Mouse (Mus musculus) forebrain, embryonic 13.5 days (tissue): ENCODE results near the gene Asxl2. TPM values are rescaled to one million over a fixed set of nuclear protein-coding genes. Genes with fewer than 3 reads are reported as not detected.

ENCODE experiments used
- ATAC-seq: fragments of 200-750 bp; cut with Nextera tagmentation; 2 replicates; pipeline ENCODE4 v1.8.0; 2017
- H3K27ac ChIP-seq: fragments of 300-500 bp; sonication (generic); 2 replicates; pipeline ENCODE4 v1.5.1; 2015; ENCODE audit warnings: inconsistent platforms, mild to moderate bottlenecking, moderate library complexity
- H3K27me3 ChIP-seq: fragments of 300-500 bp; sonication (generic); 2 replicates; pipeline ENCODE4 v1.6.1; 2015; ENCODE audit warnings: mild to moderate bottlenecking, inconsistent platforms
- H3K36me3 ChIP-seq: fragments of 300-500 bp; sonication (generic); 2 replicates; pipeline ENCODE4 v1.6.1; 2015; ENCODE audit warnings: mild to moderate bottlenecking, inconsistent platforms; ENCODE audit not compliant: poor library complexity, severe bottlenecking
- H3K4me1 ChIP-seq: fragments of 300-500 bp; sonication (generic); 2 replicates; pipeline ENCODE4 v1.6.1; 2015; ENCODE audit warnings: inconsistent platforms
- H3K4me2 ChIP-seq: fragments of 300-500 bp; sonication (generic); 2 replicates; pipeline ENCODE4 v1.6.1; 2015; ENCODE audit warnings: inconsistent platforms, mild to moderate bottlenecking, moderate library complexity
- H3K4me3 ChIP-seq: fragments of 300-500 bp; sonication (generic); 2 replicates; pipeline ENCODE4 v1.5.1; 2015; ENCODE audit warnings: mild to moderate bottlenecking, inconsistent platforms
- H3K9ac ChIP-seq: fragments of 300-500 bp; sonication (generic); 2 replicates; pipeline ENCODE4 v1.6.1; 2015; ENCODE audit warnings: mild to moderate bottlenecking, inconsistent platforms
- H3K9me3 ChIP-seq: fragments of 300-500 bp; sonication (generic); replicated peaks from 2 replicates; pipeline ENCODE4 v1.6.1; 2016; ENCODE audit warnings: inconsistent platforms
- WGBS: fragments of 180-500 bp; shearing (Covaris S2); methylation state at CpG from one replicate; pipeline ENCODE4 v1.1.7; 2015; 5-methylcytosine and 5-hydroxymethylcytosine counted together
- polyA plus RNA-seq: library from polyadenylated mRNA; unstranded; fragments of >200 nt; fragmentation: Nextera tagmentation; extraction: Ambion mirVana; gene quantifications from 2 replicates; pipeline ENCODE4 v1.2.1, GENCODE M21; 2015

Asxl2 gene
- polyA plus RNA-seq, 1 experiment from 2014 or later = 17.0 TPM

DNA sequence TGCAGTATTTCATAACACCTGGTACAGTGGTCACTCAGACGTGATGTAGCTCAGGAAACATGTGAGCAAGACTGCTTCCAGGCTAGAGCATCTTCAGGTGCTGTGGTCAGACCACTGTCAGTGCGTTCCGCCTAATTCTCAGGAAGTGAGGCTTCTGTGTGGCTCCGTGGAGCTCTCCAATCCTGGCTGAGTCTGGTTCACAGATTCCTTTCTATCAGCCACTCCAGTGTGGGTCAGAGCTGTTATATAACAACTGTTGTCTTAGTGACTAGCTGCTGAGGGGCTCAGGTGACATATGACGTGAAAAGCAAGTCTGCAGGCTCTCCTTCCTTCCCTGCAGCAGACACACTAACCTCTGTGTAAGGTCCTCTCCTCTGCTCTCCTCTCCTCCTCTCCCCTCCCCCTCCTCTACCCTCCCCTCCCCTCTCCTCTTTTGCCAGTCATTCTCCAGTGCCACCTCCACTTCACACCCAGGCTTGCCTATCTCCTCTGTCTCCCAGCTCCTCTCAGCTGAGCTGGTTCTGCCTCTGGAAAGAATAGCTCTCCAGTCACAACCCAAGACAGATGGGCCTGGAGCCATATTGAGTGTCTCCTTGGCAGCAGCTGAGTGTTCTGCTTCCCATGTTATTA lies 122.0 kb downstream of the Asxl2 start:
- no peak for ATAC-seq
- no peak overlapping the region for H3K9ac ChIP-seq
- no peaks in the 10 kb centered on the region for H3K9me3 ChIP-seq
- 60% methylated on average over 5 of the region's 5 CpGs for WGBS
- no peak overlapping the region for H3K4me3 ChIP-seq
- peaks cover 5% of the 10 kb centered on the region; the same call in 1 of the 2 replicates for H3K4me1 ChIP-seq
- H3K36me3 ChIP-seq = no peaks in the 10 kb centered on the region
- H3K27me3 ChIP-seq = 0 out of 2 replicates have a peak, but pooled peaks cover 2% of the 10 kb centered on the region
- no peak overlapping the region for H3K27ac ChIP-seq
- H3K4me2 ChIP-seq = no peak overlapping the region

DNA sequence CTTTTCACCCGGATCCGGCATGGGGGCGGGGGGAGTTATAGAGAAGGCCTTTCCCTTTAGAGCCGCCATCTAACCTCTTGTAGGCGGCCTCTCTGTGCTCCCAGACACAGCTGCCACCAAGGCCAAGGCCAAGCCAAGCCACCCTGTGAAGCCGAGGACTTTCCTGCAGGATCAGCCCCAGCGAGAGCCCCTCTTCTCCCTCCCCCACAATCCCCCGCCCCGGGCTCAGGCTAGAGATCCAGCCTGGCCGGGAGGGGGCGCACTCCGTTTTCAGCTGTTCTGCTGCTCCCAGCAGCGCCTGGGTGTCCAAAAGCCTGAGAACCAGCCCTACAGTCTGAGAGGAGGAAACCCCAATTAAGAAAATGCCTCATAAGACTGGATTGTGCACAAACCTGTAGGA lies 123.6 kb downstream of the Asxl2 start:
- H3K27ac ChIP-seq = no peak overlapping the region
- H3K36me3 ChIP-seq = no peaks in the 10 kb centered on the region
- ATAC-seq = 0 out of 2 replicates have a peak, but pooled peaks have one; percentile 30
- peak overlapping the region; percentile 25; the same call in 1 of the 2 replicates for H3K4me2 ChIP-seq
- peaks cover 5% of the 10 kb centered on the region; the same call in 1 of the 2 replicates for H3K4me1 ChIP-seq
- no peak overlapping the region for H3K4me3 ChIP-seq
- H3K9ac ChIP-seq = no peak overlapping the region
- H3K27me3 ChIP-seq = 0 out of 2 replicates have a peak, but pooled peaks cover 2% of the 10 kb centered on the region
- no peaks in the 10 kb centered on the region for H3K9me3 ChIP-seq
- WGBS = 7% methylated on average over 13 of the region's 13 CpGs

Other genes starting within 250 kb of the Asxl2 start
- gene Rab10, start 116.9 kb upstream of the Asxl2 start, polyA plus RNA-seq = 103 and 106 TPM in 2 replicates
- gene Kif3c, start 61.7 kb upstream of the Asxl2 start, polyA plus RNA-seq = 64.2 and 70.4 TPM in 2 replicates
- gene Dtnb, start 145.5 kb downstream of the Asxl2 start, polyA plus RNA-seq = 29.8 and 32.3 TPM in 2 replicates